Mouse (Mus musculus) heart, adult 18-20 months (tissue): ENCODE data around the gene Dmrt2. TPM values are rescaled to one million over a fixed set of nuclear protein-coding genes. Genes with fewer than 3 reads are reported as not detected.

Experiments used
- DNase-seq, 2 experiments: peaks; one replicate each; pipeline ENCODE4 v3.0.0; 2021 to 2022; ENCODE audit warnings: mixed read lengths in 1 of 2
- total RNA-seq, 2 experiments: library from RNA; stranded (reverse); gene quantifications; 2 replicates each; pipeline ENCODE4 v1.2.3; 2021

The Dmrt2 gene
- total RNA-seq, 2 experiments from 2014 or later: 0.17 to 0.44 TPM

GRCm38 (mm10) chr19:25675866-25676440 lies 3.7 kb downstream of the Dmrt2 start:
- DNase-seq: no peak

GRCm38 (mm10) chr19:25698850-25699249 lies 26.6 kb downstream of the Dmrt2 start:
- no peak for DNase-seq

DNA sequence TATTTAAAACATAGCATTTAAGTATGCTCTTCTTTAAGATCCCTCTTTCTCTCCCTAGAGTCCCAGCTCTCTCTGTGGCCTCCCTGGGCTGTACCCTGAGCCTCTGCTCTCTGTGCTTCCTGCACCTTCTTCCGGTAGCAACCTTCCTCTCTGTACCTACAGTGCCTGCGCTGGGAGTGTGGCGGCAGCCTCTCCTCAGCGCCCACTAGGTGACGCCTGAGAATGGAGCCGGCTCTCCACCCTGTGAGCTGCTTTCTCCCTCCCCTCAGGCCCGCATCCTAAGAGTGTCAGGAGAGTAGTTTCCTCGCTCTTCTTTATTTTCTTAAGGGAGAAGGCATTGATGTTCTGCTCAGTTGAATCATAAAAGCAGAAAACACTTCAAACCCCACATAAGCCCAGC lies 41.2 kb downstream of the Dmrt2 start:
- DNase-seq: peak in 1 of 2 experiments; percentile 4

DNA sequence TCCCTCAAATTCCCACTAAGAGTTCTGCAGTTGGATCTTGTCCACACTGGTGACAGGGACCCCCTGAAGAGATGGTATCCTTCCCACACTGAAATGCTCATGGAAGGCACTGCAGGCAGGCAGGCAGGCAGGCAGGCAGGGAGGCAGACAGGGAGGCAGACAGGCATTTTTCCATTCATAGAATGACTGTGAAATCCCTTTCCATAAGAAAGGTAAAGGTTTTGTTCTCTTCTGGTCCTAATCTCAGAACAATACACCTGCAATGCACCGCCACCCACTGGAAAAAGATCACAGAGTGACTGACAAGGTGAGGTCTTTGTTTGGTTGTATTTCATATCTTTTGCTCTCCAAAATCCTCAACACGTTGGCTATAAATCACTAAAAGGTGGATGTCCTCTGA lies 42.7 kb downstream of the Dmrt2 start:
- no peak for DNase-seq

DNA sequence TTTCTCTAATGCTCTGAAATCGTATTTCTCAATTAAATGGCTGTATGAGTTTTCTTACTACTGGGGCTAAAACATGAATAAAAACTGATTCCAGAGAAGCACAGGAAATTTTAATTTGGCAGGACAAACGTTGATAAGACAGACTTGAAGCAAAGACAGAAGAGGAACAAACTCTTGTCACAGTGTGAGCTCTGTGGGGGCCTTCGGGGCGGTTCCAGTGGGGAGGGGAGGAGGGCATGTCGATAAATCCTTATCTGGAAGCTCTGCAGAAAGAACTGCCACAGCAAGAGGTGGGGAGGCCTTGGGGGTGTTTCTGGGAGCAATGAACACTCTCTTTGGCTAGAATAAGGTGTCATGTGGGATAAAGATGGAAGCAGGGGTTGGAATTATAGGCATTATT lies 50.4 kb downstream of the Dmrt2 start:
- DNase-seq: no peak

Other genes with a start within 250 kb of the Dmrt2 start
- not detected for gene Dmrt1, start 166.8 kb upstream of the Dmrt2 start, total RNA-seq
- gene Dmrt3, start 62.1 kb upstream of the Dmrt2 start, total RNA-seq: under 1 TPM in 1 of 2 experiments, not detected in 1; 0.15 TPM